Mouse (Mus musculus) duodenum, adult 2 months (tissue): ENCODE data around the gene Ube2b. TPM values are rescaled to one million over a fixed set of nuclear protein-coding genes. Genes with fewer than 3 reads are reported as not detected.

ENCODE experiments used
- polyA plus RNA-seq: library from polyadenylated mRNA; depleted of rRNA; stranded (reverse); fragments of >200 nt; gene quantifications from 2 replicates; pipeline ENCODE4 v1.2.3, GENCODE M21; 2012; ENCODE audit warnings: low replicate concordance; rRNA removed

Ube2b gene
- 12.2 and 20.3 TPM in 2 replicates for polyA plus RNA-seq

DNA sequence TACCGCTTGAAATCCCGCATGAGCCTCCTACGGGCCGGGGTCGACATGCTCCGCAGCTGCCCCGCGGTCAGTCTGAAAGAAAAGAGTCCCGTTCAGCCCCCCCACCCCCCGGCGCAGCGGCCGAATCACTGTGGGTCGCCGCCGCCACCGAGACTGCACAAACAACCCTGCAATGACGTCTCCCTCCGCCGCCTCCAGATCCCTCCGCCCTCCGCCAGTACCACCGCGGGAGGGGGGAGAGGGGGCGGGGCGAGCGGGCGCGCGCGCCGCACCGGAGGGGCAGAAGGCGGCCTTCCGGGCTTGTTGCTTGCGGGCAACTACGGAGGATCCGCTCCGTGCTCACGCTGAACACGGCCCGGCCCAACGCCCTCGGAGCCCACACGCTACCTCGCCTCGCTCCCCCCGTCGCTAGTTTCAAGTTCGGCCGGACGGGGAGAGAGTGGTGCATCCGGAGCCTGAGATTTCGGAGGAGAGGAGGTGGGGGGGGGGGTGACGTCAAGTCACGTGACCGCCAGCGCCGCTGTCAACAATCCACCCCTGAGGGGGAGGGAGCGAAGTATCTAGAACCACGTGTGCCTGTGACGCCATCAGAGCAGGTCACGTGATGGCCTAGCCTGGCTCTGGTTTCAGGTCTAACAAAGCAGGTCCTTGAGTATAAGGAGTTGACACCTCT lies at the start of gene Ube2b:
Gene Ube2b (minus strand): TSS at position 473 of the 673 bp plus-strand sequence.

DNA sequence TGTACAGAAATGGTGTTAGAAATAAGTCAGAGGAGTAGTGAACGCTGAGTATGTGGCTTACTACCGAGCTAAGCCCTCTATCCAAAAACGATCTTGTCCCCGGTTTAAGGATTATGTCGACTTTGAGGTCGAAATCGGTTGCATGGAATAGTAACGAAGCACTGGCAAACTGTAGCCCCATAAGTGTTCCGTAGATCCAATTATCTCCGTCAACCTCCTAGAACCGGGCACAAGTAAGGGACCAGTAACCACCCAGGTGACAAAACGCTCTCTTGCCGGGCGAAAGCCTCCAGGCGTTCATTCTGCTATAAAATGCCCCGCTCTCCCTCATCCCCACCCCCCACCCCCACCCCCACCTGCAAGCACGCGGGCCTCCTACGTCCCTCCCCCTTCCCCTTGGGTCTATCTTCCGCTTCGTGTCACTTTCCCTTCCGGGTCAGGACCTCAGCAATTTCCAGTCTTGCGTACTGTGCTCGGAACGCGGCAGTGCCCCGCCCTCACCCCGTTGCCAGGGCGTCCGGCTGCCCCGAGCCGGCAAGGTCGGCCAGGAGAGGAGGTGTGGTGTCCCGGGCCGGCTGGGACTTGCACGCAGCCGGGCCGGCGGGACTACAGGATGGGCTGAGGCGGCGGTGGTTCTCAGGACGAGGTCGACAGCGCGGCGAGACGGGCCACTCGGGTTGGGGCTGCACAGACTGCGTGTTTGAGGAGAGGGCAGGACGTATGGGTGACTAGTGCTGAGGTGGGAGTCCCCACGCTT lies 3.4 kb upstream of the Ube2b start, which contains the start of gene Cdkl3:
Gene Cdkl3 (plus strand): TSS at position 450 of the 757 bp plus-strand sequence.

DNA sequence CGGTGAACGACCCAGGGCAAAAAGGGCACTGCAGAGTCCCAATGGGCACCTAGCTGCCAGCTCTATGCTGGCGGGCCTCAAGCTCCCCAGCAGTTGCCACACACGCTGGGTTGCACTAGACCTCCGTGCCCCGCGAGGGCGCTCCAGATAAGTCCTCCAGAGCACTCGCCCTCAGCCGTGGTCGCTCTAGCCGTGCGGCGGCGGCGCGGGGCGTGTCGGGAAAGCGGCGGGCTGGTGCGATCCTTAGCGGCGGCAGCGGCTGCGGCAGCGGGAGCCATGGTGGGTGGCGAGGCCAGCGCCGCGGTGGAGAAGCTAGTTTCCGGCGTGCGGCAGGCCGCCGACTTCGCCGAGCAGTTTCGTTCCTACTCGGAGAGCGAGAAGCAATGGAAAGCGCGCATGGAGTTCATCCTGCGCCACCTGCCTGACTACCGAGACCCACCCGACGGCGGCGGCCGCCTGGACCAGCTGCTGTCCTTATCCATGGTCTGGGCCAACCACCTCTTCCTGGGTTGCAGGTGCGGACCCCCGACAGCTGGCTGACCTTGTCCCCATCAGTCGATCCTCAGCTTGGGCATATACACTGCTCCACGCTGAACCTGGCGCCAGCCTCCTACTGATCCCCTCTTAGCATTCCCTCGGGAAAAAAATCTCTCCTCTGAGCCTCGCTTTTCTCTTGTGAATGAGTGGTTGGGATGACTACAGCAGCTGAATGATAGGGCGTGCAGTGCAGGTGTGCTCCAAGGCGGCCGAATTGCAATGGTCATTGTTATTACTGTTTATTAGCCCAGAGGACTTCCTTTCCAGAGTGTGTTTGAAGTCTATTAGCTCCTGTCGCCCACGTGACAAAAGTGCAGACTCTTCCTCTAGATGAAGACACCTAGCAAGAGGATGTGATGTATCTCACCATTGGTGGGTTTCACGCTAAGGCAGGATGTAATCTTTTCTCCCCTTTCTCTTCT lies 32.8 kb downstream of the Ube2b start, which contains the start of gene Cdkn2aipnl:
Gene Cdkn2aipnl (plus strand): TSS at position 219 of the 959 bp plus-strand sequence.

Other genes with a start within 250 kb of the Ube2b start
- gene Sec24a, start 237.1 kb downstream of the Ube2b start, polyA plus RNA-seq: 26.1 and 34.4 TPM in 2 replicates
- 12.2 and 17.2 TPM in 2 replicates for gene Sar1b, start 237.1 kb downstream of the Ube2b start, polyA plus RNA-seq
- 4.6 and 5.0 TPM in 2 replicates for gene Jade2, start 143.1 kb downstream of the Ube2b start, polyA plus RNA-seq
- gene Cdkn2aipnl, start 33.1 kb downstream of the Ube2b start, polyA plus RNA-seq: 11.2 and 14.0 TPM in 2 replicates
- 0.14 and 0.69 TPM in 2 replicates for gene Cdkl3, start 3.5 kb upstream of the Ube2b start, polyA plus RNA-seq
- 10.2 and 11.5 TPM in 2 replicates for gene Ppp2ca, start 97.9 kb upstream of the Ube2b start, polyA plus RNA-seq
- gene Olfr1373, start 144.8 kb upstream of the Ube2b start, polyA plus RNA-seq: not detected in 2 replicates
- not detected in 2 replicates for gene Olfr1371, start 213.2 kb upstream of the Ube2b start, polyA plus RNA-seq
- gene Skp1a, start 231.2 kb upstream of the Ube2b start, polyA plus RNA-seq: 3.5 and 4.5 TPM in 2 replicates